Mouse (Mus musculus) thymus, postnatal 14 days (tissue): ENCODE data around the gene Calr.
A peak's percentile ranks its signal among the peaks of the same experiment; 100 is the strongest.

Source experiments
- DNase-seq: peaks from one replicate; pipeline ENCODE4 v3.0.0; 2021

Gene Calr

GRCm38 (mm10) chr8:84814555-84815441 lies 31.9 kb downstream of the Calr start:
- DNase-seq, result no peak

DNA sequence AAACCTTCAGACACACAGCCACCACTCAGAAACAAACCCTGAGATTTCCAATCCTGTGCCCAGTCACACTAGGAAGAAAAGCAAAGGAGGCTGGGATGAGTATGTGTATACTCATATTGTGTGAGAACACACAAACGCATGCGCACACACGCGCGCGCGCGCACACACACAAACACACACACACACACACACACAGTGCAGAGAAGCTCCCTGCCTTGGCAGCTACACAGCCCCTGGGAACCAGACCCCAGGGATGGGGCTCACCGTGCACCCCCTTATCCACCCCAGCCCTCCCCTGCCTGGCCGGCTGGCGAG lies 32.5 kb downstream of the Calr start:
- DNase-seq, result no peak

DNA sequence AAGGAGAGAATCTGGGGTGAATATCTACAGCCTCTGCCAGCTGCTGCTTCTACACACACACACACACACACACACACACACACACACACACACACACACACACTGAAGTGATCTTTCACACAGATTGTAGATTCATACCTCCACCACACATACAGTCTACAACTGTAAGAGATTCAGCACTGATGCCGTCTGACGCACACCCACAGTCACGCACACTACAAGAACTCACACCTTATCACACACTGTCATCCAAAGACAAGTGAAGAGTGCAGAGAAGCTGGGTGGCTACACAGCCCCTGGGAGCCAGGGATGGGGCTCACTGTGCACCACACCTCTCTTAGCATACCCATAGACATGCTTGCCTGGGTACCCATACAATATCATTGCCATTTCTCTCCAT lies 32.9 kb downstream of the Calr start:
- DNase-seq, result no peak

- DNase-seq, result peak; percentile 84
Observed at GRCm38 (mm10) chr8:84813059-84813458, 33.7 kb downstream of the Calr start.

DNA sequence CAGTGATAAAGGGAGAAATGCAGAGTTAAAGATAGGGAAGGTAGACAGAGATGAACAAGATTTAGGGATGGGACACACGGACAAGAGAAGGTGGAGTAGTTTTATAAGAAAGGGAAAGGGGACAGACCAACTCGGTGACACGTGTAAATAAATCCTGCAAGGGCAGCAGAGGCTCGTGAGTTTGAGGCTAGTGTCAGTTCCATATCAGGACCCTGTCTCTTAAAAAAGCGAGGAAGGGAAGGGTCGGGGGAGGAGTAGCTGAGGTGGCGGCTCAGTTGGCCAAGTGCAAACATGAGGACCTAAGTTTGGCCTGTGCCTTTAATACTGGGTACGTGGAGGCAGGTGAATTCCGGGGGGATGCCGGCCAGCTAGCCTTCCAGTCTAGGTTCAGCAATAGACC lies 35.4 kb downstream of the Calr start:
- no peak for DNase-seq

DNA sequence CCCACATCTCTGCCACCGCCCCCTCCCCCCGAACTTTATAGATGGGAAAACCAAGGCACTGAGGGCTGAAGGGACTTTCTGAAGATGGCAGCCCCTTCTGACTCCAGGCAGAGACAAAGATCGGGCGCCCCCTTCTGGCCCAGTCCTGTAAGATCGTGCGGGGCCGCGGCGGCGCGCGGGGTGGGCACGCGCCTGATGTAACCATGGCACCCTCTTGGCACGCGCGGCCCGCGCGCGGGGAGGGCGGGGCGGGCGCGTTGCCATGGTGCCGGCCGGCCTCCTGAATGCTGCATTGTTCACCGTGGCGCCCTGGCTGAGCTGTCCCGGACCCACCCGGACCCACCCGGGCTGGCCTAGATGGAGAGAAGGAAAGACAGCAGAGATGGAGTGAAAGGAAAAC lies 35.8 kb downstream of the Calr start:
- DNase-seq, result peak; percentile 88

DNA sequence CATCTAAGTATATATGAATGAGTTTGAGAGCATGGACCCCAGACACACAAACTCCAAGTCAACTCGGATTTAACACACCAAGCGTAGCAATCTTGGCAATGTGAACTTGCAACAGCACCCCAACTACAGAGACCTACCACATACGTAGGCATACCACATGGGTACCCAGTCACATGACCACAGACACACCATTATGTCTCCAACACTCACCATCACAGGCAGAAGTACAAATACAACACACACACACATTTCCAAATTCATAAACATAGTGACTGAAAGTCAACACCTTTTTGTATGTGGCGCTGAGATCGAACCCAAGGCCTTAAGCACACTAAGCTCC lies 36.8 kb downstream of the Calr start:
- no peak for DNase-seq

DNA sequence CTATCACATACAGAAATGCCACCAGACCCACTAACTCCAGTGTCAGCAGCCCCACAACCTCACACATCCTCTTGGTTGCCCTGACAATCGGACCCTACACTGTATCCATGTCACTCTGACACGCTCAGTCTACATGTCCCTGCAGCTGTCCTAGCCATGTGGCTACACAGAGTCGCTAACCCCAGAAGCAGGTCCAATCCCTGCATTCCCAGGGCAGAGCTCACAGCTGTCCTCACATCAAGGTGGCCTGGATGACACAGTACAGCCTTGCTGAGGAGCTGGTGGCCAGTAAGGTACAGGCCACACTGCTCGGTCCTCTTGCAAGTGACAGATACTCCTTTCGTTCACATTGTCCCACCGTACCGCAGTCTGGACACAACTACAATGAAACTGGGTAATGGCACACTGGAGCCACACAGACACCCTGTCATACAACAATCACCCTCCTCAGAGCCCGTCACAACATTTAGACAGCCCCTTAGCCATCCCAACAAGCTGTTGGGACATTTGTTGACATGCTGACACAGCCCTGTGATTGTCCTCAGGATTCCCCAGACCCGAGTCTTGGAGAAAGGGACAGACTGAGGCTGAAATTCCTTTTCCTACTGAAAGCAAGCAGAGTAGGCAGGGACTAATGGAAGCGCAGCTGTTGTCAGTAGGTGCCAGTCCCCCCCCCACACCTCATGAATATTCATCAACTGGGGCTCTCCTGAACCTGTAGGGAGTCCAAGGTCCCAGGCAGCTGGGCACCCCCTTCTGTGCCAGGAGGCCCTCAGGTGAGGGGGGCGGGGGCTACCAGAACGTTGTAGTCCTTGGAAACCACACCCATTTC lies 37.4 kb downstream of the Calr start:
- no peak for DNase-seq

DNA sequence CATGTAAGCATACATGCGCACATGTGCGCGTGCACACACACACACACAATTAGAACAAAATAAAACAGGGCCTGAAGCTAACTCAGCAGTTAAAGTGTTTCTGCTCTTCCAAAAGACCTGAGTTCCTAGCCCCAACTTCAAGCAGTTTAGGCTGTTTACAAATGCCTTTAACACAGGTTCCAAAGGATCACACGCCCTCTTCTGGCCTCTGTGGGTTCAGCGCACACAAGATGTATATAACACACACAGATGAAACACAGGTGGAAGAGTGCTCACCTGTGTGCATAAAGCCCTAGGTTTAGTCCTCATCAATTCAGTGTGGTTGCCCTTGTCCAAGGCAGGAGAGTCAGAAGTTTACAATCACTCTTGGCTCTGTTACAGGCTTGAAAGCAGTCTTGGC lies 40.7 kb downstream of the Calr start:
- DNase-seq, result no peak

GRCm38 (mm10) chr8:84799999-84800831 lies 46.5 kb downstream of the Calr start, which contains the start of gene Nfix:
TSS of gene Nfix (minus strand) at chr8:84800344.
- peak; percentile 67 for DNase-seq

DNA sequence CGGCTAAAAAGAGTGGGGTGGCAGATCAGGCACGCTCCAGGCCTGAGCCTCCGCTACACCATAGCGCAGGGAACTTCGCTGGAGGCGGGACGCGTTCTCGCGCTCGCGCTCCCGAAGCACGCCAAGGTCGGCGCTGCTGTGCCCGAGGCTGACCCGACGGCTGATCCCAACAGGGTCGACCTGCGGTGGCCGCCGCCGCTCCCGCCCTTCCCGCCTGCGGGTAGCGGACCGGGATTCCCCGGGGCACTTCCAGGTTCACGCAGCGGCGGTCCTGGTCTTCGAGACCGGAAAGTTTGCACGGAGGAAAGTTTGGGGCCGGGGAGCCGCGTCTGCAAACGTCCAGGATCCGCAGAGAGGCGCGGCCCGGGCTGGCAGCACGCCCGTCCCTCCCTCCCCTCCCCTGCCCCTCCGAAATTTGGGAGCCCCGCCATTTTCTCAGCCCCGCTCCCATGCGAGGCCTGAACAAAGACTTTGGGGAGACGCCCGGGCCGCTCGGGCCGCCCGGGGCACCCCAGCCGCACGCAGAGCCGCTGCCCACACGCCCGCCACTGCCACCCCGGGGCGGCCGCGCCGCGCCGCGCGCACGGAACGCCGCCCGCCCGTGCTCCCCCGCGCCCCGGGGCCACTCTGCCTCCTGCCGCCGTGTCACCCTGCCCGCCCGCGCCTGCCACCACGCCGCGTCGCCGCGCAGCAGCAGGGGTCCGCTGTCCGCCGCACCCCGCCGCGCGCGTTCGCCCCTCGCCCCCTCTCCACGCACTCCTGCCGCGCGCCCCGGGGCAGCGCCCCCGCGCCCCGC lies 47.4 kb downstream of the Calr start:
- DNase-seq, result peak; percentile 31

- no peak for DNase-seq
Observed at GRCm38 (mm10) chr8:84798446-84799135, 48.1 kb downstream of the Calr start.

- DNase-seq, result no peak
Observed at GRCm38 (mm10) chr8:84797971-84798370, 48.8 kb downstream of the Calr start.

- DNase-seq, result no peak
Observed at GRCm38 (mm10) chr8:84797256-84797797, 49.4 kb downstream of the Calr start.

DNA sequence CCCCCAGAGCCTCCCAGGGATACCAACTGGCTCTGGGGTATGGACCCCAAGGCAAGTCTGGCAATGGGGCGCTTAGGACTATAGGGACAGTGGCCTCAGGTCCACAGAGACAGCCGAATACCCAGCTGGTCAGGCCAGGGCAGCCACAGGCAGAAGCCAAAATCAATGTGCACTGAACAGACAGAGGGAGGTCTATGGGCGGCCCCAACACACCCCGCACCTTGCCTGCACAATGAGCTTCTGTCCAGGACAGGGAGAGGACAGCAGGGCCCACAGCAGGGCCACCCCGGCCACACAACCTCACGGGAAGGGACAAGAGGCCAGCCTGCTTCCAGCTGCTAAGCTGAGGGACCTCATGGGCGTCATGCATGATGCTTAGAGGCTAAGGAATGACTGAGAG lies 52.2 kb downstream of the Calr start:
- no peak for DNase-seq

DNA sequence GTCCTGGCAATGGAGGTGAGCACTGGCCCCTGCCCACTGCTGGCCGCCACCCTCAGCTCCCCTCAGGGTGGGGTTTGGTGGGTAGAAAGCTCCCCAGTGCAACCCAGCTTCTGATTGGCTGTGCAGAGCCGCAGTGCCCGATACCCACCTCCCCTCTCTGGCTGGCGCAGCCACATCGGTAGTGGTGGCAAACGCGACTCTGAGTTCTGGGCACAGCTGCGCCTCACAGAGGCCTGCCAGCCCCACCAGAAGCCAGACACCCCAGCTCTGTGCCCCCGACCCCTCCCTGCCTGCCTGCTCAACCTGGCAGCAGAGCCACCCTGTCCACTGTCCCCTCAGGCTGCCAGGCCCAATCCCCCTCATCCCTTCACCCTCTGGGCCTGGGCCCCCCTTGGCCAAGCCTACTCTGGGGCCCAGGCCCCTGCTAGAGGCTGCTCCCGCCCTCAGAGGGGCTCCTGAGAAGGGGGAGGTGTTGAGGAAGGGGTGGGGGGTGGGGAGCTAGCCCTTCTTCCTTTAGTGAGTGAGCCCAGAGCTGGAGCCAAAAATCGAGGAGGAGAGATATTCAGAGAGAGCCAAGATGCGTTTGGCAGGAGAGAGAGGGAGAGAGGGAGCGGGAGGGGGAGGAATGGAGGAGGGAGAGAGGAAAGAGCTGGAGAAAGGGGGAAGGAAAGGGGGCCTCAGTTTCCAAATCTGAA lies 52.8 kb downstream of the Calr start:
- DNase-seq, result no peak

DNA sequence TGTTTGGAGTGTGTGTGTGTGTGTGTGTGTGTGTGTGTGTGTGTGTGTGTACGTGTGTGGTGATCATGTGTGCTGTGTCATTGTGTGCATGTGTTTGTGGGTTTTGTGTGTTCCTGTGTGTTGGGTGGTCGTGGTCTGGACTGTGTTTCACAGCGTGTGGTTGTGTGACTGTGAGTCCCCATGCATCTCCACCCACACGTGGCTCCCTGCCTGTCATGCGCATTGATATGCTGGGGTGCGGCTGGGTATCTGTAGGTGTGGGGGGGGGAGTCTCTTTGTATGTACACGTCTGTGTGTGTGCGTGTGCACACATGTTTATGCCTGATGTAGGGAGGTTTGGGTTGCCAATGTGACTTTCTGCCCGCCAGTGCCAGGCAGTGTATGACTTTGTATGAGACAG lies 53.6 kb downstream of the Calr start:
- no peak for DNase-seq

DNA sequence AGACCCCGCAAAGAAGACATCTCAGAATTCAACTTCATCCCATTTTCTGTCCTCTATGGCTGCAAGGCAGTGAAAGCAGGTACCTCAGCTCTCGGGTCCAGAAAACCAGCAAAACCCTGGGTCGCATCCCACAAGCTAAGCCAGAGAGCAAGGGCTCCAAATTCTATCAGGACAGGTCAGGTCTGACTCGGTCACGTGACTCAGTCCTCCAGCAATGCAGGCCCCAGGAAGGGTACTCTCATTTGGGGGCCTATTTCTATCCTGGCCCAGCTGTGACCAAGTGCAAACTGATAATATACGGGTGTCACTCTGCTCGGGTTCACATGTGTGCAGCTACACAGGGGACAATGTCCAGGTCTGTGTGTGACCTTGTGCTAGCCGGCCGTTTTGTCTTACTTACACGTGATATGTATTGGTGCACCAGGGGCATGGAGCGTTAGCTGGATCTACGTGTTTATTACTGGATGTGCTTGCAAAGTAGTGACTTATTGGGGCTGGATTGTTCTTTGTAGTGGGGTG lies 54.2 kb downstream of the Calr start:
- DNase-seq, result no peak
